Mouse (Mus musculus) liver, adult 2 months (tissue): ENCODE results near the gene Plaur.

Source experiments
- CTCF ChIP-seq: fragments of 200-500 bp; IDR thresholded peaks from 2 replicates; pipeline ENCODE4 v1.5.1; 2011; ENCODE audit warnings: low read depth, low read length, control low read depth
- POLR2A ChIP-seq: fragments of 200-500 bp; IDR thresholded peaks from 2 replicates; pipeline ENCODE4 v1.6.1; 2011; ENCODE audit warnings: low read length, control low read depth; ENCODE audit not compliant: insufficient read depth; ENCODE audit errors: extremely low read depth

- no peak for TF ChIP-seq CTCF
- TF ChIP-seq POLR2A: no peak
Measured at GRCm38 (mm10) chr7:24522805-24523204, 60.5 kb downstream of the Plaur start.
